Comparison of ENCODE assay signal across 27 mouse cellular contexts in the genomic region with DNA sequence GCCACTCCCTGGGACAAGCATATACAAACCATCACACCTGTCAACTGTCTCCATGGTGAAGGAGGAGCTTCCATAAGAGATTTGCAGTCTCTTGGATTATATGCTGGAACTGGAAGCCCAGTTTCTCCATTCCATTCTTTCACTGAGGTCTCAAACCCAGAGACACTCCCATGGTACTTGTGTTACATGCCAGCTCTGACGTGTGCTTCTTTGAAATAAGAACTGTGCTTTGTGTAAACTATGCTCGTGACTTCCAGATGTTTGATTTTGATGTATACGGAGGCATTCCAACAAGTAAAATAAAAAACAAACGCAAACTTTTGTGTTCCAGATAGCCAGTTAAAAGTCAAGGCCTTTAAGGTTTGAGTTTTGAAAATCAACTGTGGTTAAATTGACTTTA. TPM values are rescaled to one million over a fixed set of nuclear protein-coding genes. Genes with fewer than 3 reads are reported as not detected.
DNase-seq lines count a peak whose midpoint lies in the region; ATAC-seq lines count a peak whose summit lies in the region.
"Had no signal": no experiment of that assay in that cellular context is flagged by ENCODE, and none has a peak within 500 bp of the region (broad histone marks: within the 10 kb centered on the region; RNA-seq: fewer than 3 reads in every experiment).

No protein-coding gene starts in this region.

- H3K4me2 ChIP-seq in heart, embryonic 11.5 days = no peak overlapping the region
- H3K4me2 ChIP-seq in heart, embryonic 16.5 days (ENCODE audit: low read depth, low read length) = no peak overlapping the region
- H3K4me2 ChIP-seq: embryonic facial prominence, embryonic 13.5 days; forebrain, embryonic 12.5 days; hindbrain, embryonic 12.5 days; intestine, embryonic 15.5 days; limb, embryonic 13.5 days; midbrain, embryonic 15.5 days; neural tube, embryonic 15.5 days; stomach, embryonic 15.5 days had no signal

- H3K9me3 ChIP-seq in heart, embryonic 11.5 days (replicated peaks; ENCODE audit: control insufficient read depth, low read length) = no peaks in the 10 kb centered on the region
- H3K9me3 ChIP-seq in heart, embryonic 16.5 days (replicated peaks; ENCODE audit: control insufficient read depth, low read length) = peaks cover 3% of the 10 kb centered on the region; the same call in 1 of the 2 replicates
- H3K9me3 ChIP-seq: embryonic facial prominence, embryonic 13.5 days; forebrain, embryonic 12.5 days; hindbrain, embryonic 12.5 days; intestine, embryonic 15.5 days; limb, embryonic 13.5 days; midbrain, embryonic 10.5 days; neural tube, embryonic 15.5 days; stomach, embryonic 15.5 days had no signal

- H3K36me3 ChIP-seq in heart, embryonic 11.5 days (ENCODE audit: control insufficient read depth, insufficient read depth, low read length) = no peaks in the 10 kb centered on the region
- H3K36me3 ChIP-seq in heart, embryonic 16.5 days (ENCODE audit: control insufficient read depth, insufficient read depth) = no peaks in the 10 kb centered on the region
- H3K36me3 ChIP-seq: embryonic facial prominence, embryonic 13.5 days; forebrain, embryonic 12.5 days; hindbrain, embryonic 12.5 days; intestine, embryonic 15.5 days; limb, embryonic 13.5 days; midbrain, embryonic 10.5 days; midbrain, embryonic 15.5 days; neural tube, embryonic 15.5 days; stomach, embryonic 15.5 days had no signal

- peak overlapping the region; percentile 62 for H3K27ac ChIP-seq in heart, embryonic 11.5 days (ENCODE audit: low read depth, low read length)
- H3K27ac ChIP-seq in heart, embryonic 16.5 days (ENCODE audit: low read length) = peak overlapping the region; percentile 49
- H3K27ac ChIP-seq: embryonic facial prominence, embryonic 13.5 days; forebrain, embryonic 12.5 days; hindbrain, embryonic 12.5 days; hindbrain, postnatal 0 days; intestine, embryonic 15.5 days; layer of hippocampus, adult 2 months; left cerebral cortex, adult 2 months; limb, embryonic 13.5 days; midbrain, embryonic 10.5 days; midbrain, embryonic 15.5 days; neural tube, embryonic 15.5 days; stomach, embryonic 15.5 days had no signal

- DNase-seq in heart, postnatal 10 days = no peak
- DNase-seq in heart, postnatal 4 days = no peak
- DNase-seq in lung, postnatal 36 days = peak; percentile 16
- DNase-seq in lung, postnatal 4 days = no peak
- no peak for DNase-seq in cerebellum, postnatal 36 days
- no peak for DNase-seq in urinary bladder, adult 18-20 months (ENCODE audit: low spot score in 2 of 2)
- DNase-seq: cerebellum, adult 2 months; cerebellum, postnatal 14 days; forebrain, postnatal 0 days; retina, postnatal 1 day; right cerebral cortex, postnatal 14 days had no signal

- no peak overlapping the region for H3K9ac ChIP-seq in heart, embryonic 11.5 days (ENCODE audit: low read depth, low read length)
- no peak overlapping the region for H3K9ac ChIP-seq in heart, embryonic 16.5 days (ENCODE audit: low read length)
- H3K9ac ChIP-seq: embryonic facial prominence, embryonic 13.5 days; forebrain, embryonic 12.5 days; forebrain, postnatal 0 days; hindbrain, embryonic 12.5 days; intestine, embryonic 15.5 days; limb, embryonic 13.5 days; midbrain, embryonic 15.5 days; neural tube, embryonic 15.5 days; stomach, embryonic 15.5 days had no signal

- H3K27me3 ChIP-seq in heart, embryonic 11.5 days (ENCODE audit: control insufficient read depth, insufficient read depth, low read length) = no peaks in the 10 kb centered on the region
- no peaks in the 10 kb centered on the region for H3K27me3 ChIP-seq in heart, embryonic 16.5 days (ENCODE audit: control insufficient read depth, insufficient read depth, low read length)
- H3K27me3 ChIP-seq: embryonic facial prominence, embryonic 13.5 days; forebrain, embryonic 12.5 days; hindbrain, embryonic 12.5 days; intestine, embryonic 15.5 days; limb, embryonic 13.5 days; midbrain, embryonic 15.5 days; neural tube, embryonic 15.5 days; stomach, embryonic 15.5 days had no signal

- 48% methylated on average over 4 of the region's 4 CpGs for WGBS in heart, embryonic 11.5 days (ENCODE audit: insufficient replicate concordance)
- 50% methylated on average over 4 of the region's 4 CpGs for WGBS in heart, embryonic 16.5 days

- no peak for ATAC-seq in heart, embryonic 11.5 days (replicated peaks; ENCODE audit: insufficient number of reproducible peaks, low FRiP score, low TSS enrichment)
- ATAC-seq in heart, embryonic 16.5 days (replicated peaks; ENCODE audit: extremely low read depth, insufficient read depth, low FRiP score) = no peak
- ATAC-seq: CD4-positive, CD25-positive, alpha-beta regulatory T cell, adult 4 months; forebrain, postnatal 0 days; hindbrain, postnatal 0 days; intestine, embryonic 15.5 days; lung, postnatal 0 days; midbrain, embryonic 15.5 days had no signal

- intact Hi-C loops in heart, postnatal 10 days (cut with DNase I) = no loop called here

- H3K4me1 ChIP-seq in heart, embryonic 11.5 days (ENCODE audit: control insufficient read depth, insufficient read depth, low read length) = peaks cover 12% of the 10 kb centered on the region
- peaks cover 12% of the 10 kb centered on the region for H3K4me1 ChIP-seq in heart, embryonic 16.5 days (ENCODE audit: control insufficient read depth, insufficient read depth, low read length)
- H3K4me1 ChIP-seq: forebrain, embryonic 12.5 days; hindbrain, embryonic 12.5 days; intestine, embryonic 15.5 days; limb, embryonic 13.5 days; midbrain, embryonic 10.5 days; midbrain, embryonic 15.5 days; neural tube, embryonic 15.5 days; stomach, embryonic 15.5 days had no signal

- H3K4me3 ChIP-seq in heart, embryonic 11.5 days (ENCODE audit: low read depth, low read length) = no peak overlapping the region
- no peak overlapping the region for H3K4me3 ChIP-seq in heart, embryonic 16.5 days (ENCODE audit: low read length)
- H3K4me3 ChIP-seq: embryonic facial prominence, embryonic 13.5 days; forebrain, embryonic 12.5 days; hindbrain, embryonic 12.5 days; intestine, embryonic 15.5 days; layer of hippocampus, adult 2 months; left cerebral cortex, adult 2 months; limb, embryonic 13.5 days; midbrain, embryonic 10.5 days; midbrain, embryonic 15.5 days; neural tube, embryonic 15.5 days; stomach, embryonic 15.5 days had no signal

RNA-seq across cellular contexts. Expression of gene Il1r1, which starts 45.8 kb away (rescaled TPM):
- polyA plus RNA-seq in heart, embryonic 11.5 days (2014; fragmentation: Nextera tagmentation; extraction: Ambion mirVana) = 7.9 and 9.8 TPM in 2 replicates
- total RNA-seq in heart, postnatal 10 days (2021) = 1 to 10 TPM; 7.5 to 7.9 TPM
- polyA plus RNA-seq in heart, embryonic 16.5 days (2015; fragmentation: Nextera tagmentation; extraction: Ambion mirVana) = 7.8 and 8.1 TPM in 2 replicates
- 1 to 10 TPM; 9.8 TPM for total RNA-seq in heart, postnatal 4 days (2021)
- polyA plus RNA-seq: CD4-positive, CD25-positive, alpha-beta regulatory T cell, adult 4 months had no signal
